Mouse (Mus musculus) natural killer cell, adult 2 months (primary cell): Measurements from ENCODE around the gene 4930426L09Rik.

Experiments
- DNase-seq, 2 experiments: peaks; one replicate each; pipeline ENCODE4 v3.0.0; 2022; ENCODE audit warnings: low spot score in 2 of 2

The 4930426L09Rik gene

DNA sequence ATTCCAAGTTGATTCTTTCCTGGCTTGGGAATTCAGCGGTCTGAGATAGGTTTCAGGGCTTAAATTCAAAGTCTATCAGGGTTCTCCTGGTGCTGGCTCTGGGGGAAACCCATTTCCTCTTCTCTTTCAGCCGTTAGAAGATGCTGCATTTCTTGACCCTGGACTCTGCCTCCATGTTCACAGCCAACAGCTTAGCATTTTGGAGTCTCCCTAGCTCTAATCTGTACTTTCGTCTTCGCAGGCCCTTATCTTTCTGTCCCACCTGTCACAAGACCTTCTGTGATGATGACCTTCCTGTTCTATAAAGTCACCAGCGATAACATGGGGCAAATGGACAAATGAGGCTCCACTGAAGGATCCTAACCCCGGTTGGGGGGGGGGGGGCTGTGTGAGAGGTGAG is 13.3 kb downstream of the 4930426L09Rik start:
- no peak for DNase-seq

DNA sequence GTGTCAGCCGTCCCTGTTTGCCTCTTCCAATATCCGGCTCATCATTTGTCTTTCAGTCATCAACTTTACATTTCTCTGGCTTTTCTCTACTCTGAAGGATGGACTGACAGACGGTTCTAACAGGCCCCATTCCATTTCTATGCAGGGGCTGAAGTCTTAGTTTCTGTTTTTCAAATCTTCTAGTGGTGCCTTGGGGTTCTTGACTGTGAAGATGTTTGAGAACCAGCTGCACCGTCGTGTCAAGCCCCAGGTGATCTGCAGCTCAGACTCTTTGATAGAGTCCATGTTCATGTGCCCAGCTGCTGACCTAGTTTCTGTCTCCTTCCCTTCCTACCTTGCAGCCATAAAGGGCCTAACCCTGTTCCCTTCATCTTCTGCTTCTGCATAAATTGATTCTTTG is 18.2 kb downstream of the 4930426L09Rik start:
- no peak for DNase-seq

DNA sequence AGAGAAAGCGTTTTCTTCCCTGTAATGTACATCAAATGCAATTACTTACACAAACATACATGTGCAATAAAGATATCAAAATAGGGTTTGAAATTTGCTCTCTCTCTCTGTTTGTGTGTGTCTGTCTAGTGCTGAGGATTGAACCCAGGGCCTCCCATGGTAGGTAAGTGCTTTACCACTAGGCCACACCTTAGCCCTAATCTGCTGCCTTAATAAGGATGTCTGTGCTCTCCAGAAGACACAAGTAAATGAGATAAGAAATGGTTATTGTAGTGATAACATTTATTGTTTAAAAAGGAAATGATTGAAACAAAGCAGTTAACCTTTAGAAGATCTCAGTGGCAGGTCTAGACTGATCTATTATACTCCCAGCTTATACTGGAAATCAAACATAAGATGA is 18.7 kb downstream of the 4930426L09Rik start:
- DNase-seq, result no peak

DNA sequence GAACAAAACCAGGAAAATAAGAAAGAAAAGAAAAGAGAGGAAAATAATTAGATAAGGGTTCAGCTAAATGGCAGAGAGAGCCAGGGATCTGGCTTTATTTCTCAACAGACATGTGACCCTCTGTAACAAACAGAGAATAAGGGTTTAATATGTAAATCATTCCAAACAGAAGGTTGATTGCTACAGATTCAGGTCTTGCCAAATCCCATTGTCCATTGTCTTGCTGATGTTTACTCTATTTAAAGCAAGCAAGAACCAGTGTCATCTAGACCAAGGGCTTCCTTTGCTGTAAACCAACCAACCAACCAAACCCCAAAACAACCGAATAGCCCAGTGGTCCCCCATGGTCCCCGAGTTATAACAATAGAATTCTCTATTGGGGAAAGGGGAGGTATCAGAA is 19.9 kb downstream of the 4930426L09Rik start:
- DNase-seq, result no peak

DNA sequence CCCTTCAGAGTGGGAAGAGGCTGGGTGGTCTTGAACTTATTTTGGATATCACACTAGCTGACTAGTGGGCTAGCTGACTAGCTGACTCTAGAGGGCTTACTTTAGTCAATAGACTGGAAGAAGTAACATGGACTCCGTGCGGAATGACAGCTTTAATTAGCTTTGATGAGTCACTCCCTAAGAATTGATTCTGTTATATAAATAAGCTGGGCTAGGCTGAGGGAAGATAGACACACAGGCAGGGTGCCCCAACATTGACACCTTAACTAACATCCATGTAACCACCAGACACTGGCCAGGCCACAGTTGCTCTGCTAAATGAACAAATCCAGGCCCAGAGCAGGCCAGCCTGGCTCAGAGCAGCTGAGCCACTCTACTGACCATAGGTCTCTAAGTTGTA is 26.7 kb downstream of the 4930426L09Rik start:
- DNase-seq, result no peak

DNA sequence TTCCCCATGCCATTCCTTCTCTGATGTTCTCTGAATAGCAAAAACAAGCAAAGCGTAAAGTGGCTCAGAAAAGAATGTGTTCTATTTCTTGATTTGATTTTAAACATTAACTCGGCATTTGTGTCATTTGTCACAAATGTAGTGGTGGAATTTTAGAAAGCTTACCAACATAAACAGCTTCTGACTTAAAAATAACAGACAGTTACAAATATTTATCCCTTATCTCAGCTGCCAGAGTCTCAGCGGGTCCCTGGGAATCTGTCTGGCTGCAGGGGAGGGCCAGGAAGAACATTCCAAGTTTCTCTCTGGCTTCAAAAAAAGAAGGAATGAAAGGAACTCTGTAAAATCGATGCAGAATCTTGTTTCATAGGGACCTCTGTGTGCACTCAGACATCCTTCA is 39.3 kb downstream of the 4930426L09Rik start:
- no peak for DNase-seq

DNA sequence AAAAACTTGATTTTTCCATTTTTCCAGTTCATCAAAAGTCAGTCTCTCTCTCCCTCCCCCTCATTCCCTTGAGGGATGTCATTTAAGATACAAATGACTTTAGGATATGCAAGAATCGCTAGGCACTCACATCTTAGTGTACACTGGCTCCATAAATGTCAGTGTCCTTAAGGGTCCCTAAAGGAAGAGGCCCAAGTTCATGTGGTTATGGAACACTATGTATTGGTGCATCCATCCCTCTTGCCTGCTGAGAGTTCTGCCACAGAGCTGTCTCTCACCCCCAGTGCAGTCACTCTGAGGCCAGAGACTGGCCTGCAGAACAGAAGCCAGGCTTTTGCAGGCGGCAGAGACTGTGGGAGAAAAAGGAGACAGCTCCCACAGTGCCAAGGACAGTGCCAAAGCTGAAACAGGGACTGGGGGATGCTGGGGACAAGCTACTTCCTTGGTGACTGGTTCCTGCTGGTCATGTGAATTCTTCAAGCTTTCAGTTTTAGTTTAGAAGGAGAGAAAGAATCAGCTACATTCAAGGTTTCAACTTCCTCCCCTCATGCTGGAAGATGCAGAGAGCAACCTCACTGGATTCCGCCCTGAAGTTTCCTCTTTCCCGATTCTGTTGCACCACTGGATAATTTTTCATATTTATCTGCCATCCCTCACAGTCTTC is 39.9 kb downstream of the 4930426L09Rik start:
- DNase-seq, result no peak

DNA sequence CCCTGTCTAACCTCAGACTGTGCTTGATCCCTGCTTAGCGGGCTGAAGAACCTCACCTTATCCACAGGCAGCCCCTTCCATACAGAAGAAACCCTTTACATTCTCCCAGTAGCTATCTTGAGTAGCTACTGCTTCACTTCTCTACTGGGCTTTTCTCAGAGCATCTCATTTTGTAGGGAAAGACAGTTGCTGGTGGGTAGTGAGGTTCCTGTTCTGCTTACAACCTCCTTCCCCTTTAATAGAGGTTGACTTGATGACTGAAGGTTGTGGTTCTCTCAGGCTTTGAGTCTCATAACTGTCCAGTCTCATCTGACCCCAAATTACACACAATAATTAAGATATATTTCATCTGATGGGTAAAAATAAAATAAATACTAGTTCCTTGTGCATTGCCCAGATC is 50.1 kb downstream of the 4930426L09Rik start:
- DNase-seq, result no peak

DNA sequence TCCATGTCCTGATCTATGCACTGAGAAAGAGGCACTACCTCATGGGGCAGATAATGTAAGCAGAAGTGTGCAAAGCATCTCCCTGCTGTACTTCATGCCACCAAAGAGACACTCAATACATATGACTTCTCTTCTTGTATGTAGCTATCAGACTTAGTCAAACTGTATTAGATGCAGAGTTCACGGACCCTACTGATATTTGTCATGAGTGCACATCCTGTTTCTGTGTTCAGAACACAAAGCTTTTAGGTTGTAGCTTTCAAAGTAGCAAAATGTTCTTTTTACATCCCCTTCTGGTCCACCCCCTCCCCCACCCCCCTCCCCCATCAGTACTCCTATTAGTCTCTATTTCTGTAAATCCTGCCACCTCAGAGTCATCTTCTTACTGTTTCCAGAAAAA is 51.2 kb downstream of the 4930426L09Rik start:
- DNase-seq, result no peak
